Mouse (Mus musculus): ENCODE data around the gene C87436. TPM values are rescaled to one million over a fixed set of nuclear protein-coding genes. Genes with fewer than 3 reads are reported as not detected.

C87436 gene
- total and polyA plus RNA-seq, 3 experiments = 11.6 to 18.5 TPM; not detected in 1

DNA sequence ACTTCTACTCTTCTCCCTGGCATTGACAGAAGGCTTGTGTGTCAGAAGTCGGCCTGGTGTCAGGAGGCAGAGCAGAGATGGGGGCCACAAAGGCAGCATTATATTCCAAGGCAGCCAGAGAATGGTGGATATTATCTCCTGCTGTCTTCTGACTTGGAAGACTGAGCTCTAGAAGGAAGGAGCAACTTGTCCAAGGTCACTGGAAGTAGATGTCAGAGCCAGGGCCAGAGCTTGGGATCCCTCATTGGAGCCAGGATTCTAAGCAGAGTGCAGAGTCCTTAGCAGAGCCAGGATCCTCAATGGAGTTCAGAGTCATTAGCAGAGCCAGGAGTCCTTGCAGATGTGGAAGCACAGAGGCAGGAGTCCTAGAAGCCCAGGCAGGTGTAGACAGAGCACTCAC, 77.8 kb downstream of the C87436 start:
- no peaks in the 10 kb centered on the region for H3K9me3 ChIP-seq (replicated peaks; ENCODE audit: insufficient read depth, low read length)
- H3K36me3 ChIP-seq (ENCODE audit: control insufficient read depth in 1 of 2, insufficient read depth in 2 of 2, low read length in 2 of 2) = no peaks in the 10 kb centered on the region
- no peaks in the 10 kb centered on the region for H3K27me3 ChIP-seq (ENCODE audit: control insufficient read depth in 1 of 2, insufficient read depth in 2 of 2, low read length in 2 of 2)
- no peak for DNase-seq (ENCODE audit: low read depth, low spot score)
- peaks cover 0 to 2% of the 10 kb centered on the region in 2 experiments; a peak in 1 of 4 replicates for H3K4me1 ChIP-seq (ENCODE audit: control insufficient read depth in 1 of 2, insufficient read depth in 2 of 2, low read length in 2 of 2)
- no peaks in the 10 kb centered on the region for H3K79me2 ChIP-seq (ENCODE audit: control insufficient read depth, insufficient read depth, low read length, poor library complexity)
- H3K4me3 ChIP-seq (ENCODE audit: control insufficient read depth in 1 of 2, insufficient read depth in 1 of 2, low read depth in 2 of 2, low read length in 2 of 2) = no peak overlapping the region
- H3K27ac ChIP-seq (ENCODE audit: control insufficient read depth, low read depth, low read length) = no peak overlapping the region
- TF ChIP-seq MAX (IDR thresholded peaks at IDR 0.05; ENCODE audit: low read length) = no peak
- TF ChIP-seq TBP (IDR thresholded peaks at IDR 0.05; ENCODE audit: low read depth, low read length) = no peak
- no peak for TF ChIP-seq SMC3 (IDR thresholded peaks at IDR 0.05; ENCODE audit: low read depth, low read length)
- TF ChIP-seq USF2 (IDR thresholded peaks at IDR 0.05; ENCODE audit: borderline replicate concordance in 1 of 2, insufficient read depth in 1 of 2, low read depth in 1 of 2, low read length in 2 of 2) = no peak
- no peak for TF ChIP-seq ZKSCAN1 (IDR thresholded peaks at IDR 0.05; ENCODE audit: low read depth, low read length)
- TF ChIP-seq KAT2A (conservative IDR thresholded peaks at IDR 0.05; ENCODE audit: low read depth, low read length) = no peak
- no peak overlapping the region for H3K9ac ChIP-seq (ENCODE audit: control insufficient read depth, low read depth, low read length, poor library complexity, severe bottlenecking)

- peaks cover 3 to 6% of the 10 kb centered on the region in 2 experiments for H3K36me3 ChIP-seq (ENCODE audit: control insufficient read depth in 1 of 2, insufficient read depth in 2 of 2, low read length in 2 of 2)
- no peaks in the 10 kb centered on the region for H3K9me3 ChIP-seq (replicated peaks; ENCODE audit: insufficient read depth, low read length)
- no peak for DNase-seq (ENCODE audit: low read depth, low spot score)
- H3K79me2 ChIP-seq (ENCODE audit: control insufficient read depth, insufficient read depth, low read length, poor library complexity) = peaks cover 18% of the 10 kb centered on the region
- H3K4me1 ChIP-seq (ENCODE audit: control insufficient read depth in 1 of 2, insufficient read depth in 2 of 2, low read length in 2 of 2) = peaks cover 0 to 5% of the 10 kb centered on the region in 2 experiments; a peak in 2 of 4 replicates
- no peak overlapping the region for H3K27ac ChIP-seq (ENCODE audit: control insufficient read depth, low read depth, low read length)
- TF ChIP-seq USF2 (IDR thresholded peaks at IDR 0.05; ENCODE audit: borderline replicate concordance in 1 of 2, insufficient read depth in 1 of 2, low read depth in 1 of 2, low read length in 2 of 2) (no peak), TBP (IDR thresholded peaks at IDR 0.05; ENCODE audit: low read depth, low read length) (no peak), EP300 (IDR thresholded peaks at IDR 0.05; ENCODE audit: low read depth in 1 of 2, low read length in 2 of 2) (no peak), POLR2AphosphoS5 (IDR thresholded peaks at IDR 0.05; ENCODE audit: borderline replicate concordance, low read depth, low read length) (no peak), UBTF (IDR thresholded peaks at IDR 0.05; ENCODE audit: borderline replicate concordance, insufficient read depth, low read depth, low read length) (no peak), E2F4 (IDR thresholded peaks at IDR 0.05; ENCODE audit: borderline replicate concordance, low read depth, low read length) (no peak), NRF1 (IDR thresholded peaks at IDR 0.05; ENCODE audit: insufficient read depth, low read depth, low read length, poor library complexity, severe bottlenecking) (no peak), POLR2A (IDR thresholded peaks at IDR 0.05; ENCODE audit: control insufficient read depth in 1 of 2, insufficient read depth in 1 of 2, low read depth in 1 of 2, low read length in 2 of 2, poor library complexity in 1 of 2) (no peak), HCFC1 (IDR thresholded peaks at IDR 0.05; ENCODE audit: low read depth, low read length) (no peak)
- no peak overlapping the region for H3K9ac ChIP-seq (ENCODE audit: control insufficient read depth, low read depth, low read length, poor library complexity, severe bottlenecking)
- no peaks in the 10 kb centered on the region for H3K27me3 ChIP-seq (ENCODE audit: control insufficient read depth in 1 of 2, insufficient read depth in 2 of 2, low read length in 2 of 2)
- no peak overlapping the region for H3K4me3 ChIP-seq (ENCODE audit: control insufficient read depth in 1 of 2, insufficient read depth in 1 of 2, low read depth in 2 of 2, low read length in 2 of 2)
Observed at GRCm38 (mm10) chr6:86519767-86520345, 81.7 kb downstream of the C87436 start.

Measured in MEL (cell line).